Mouse (Mus musculus) hindbrain, postnatal 0 days (tissue): ENCODE results near the gene Bsg. TPM values are rescaled to one million over a fixed set of nuclear protein-coding genes. Genes with fewer than 3 reads are reported as not detected.

ENCODE experiments used
- ATAC-seq: fragments of 200-750 bp; cut with Nextera tagmentation; 2 replicates; pipeline ENCODE4 v1.8.0; 2017; ENCODE audit warnings: mild to moderate bottlenecking, moderate TSS enrichment, moderate library complexity
- DNase-seq: peaks from one replicate; pipeline ENCODE4 v3.0.0-alpha.2; 2015; ENCODE audit warnings: low spot score
- H3K27ac ChIP-seq: fragments of 300-500 bp; sonication (generic); 2 replicates; pipeline ENCODE4 v1.5.1; 2014; ENCODE audit warnings: mild to moderate bottlenecking
- H3K27me3 ChIP-seq: fragments of 300-500 bp; sonication (generic); 2 replicates; pipeline ENCODE4 v1.6.1; 2014; ENCODE audit warnings: low read length, mixed read lengths; ENCODE audit not compliant: insufficient read depth
- H3K36me3 ChIP-seq: fragments of 300-500 bp; sonication (generic); 2 replicates; pipeline ENCODE4 v1.6.1; 2014; ENCODE audit warnings: low read length, mixed read lengths; ENCODE audit not compliant: insufficient read depth
- H3K4me1 ChIP-seq: fragments of 300-500 bp; sonication (generic); 2 replicates; pipeline ENCODE4 v1.6.1; 2014; ENCODE audit warnings: antibody characterized with exemption, low read length, mixed read lengths; ENCODE audit not compliant: insufficient read depth
- H3K4me2 ChIP-seq: fragments of 300-500 bp; sonication (generic); 2 replicates; pipeline ENCODE4 v1.6.1; 2014; ENCODE audit warnings: low read depth, mild to moderate bottlenecking, low read length, moderate library complexity, mixed read lengths
- H3K4me3 ChIP-seq: fragments of 300-500 bp; sonication (generic); 2 replicates; pipeline ENCODE4 v1.5.1; 2014; ENCODE audit warnings: low read length
- H3K9ac ChIP-seq: fragments of 300-500 bp; sonication (generic); replicated peaks from 2 replicates; pipeline ENCODE4 v1.6.1; 2014; ENCODE audit warnings: mild to moderate bottlenecking, low read length, moderate library complexity, mixed read lengths
- H3K9me3 ChIP-seq: fragments of 300-500 bp; sonication (generic); 2 replicates; pipeline ENCODE4 v1.6.1; 2016; ENCODE audit warnings: low read length, mixed read lengths
- CTCF ChIP-seq: IDR thresholded peaks from 2 replicates; pipeline ENCODE4 v1.5.1; 2016; ENCODE audit warnings: antibody characterized with exemption, control low read depth, low read depth
- WGBS: fragments of 180-500 bp; shearing (Covaris S2); extraction: QIAGEN DNeasy Blood & Tissue Kit; methylation state at CpG from one replicate; pipeline ENCODE4 v1.1.7; 2014; 5-methylcytosine and 5-hydroxymethylcytosine counted together
- polyA plus RNA-seq: library from polyadenylated mRNA; unstranded; fragments of >200 nt; fragmentation: Nextera tagmentation; extraction: Ambion mirVana; gene quantifications from 2 replicates; pipeline ENCODE4 v1.2.1, GENCODE M21; 2015
- total RNA-seq: library from RNA; depleted of rRNA; stranded (reverse); fragments of >200 nt; gene quantifications from 2 replicates; pipeline ENCODE4 v1.2.3, GENCODE M21; 2014

The Bsg gene
- total and polyA plus RNA-seq, 2 experiments from 2014 or later: 1,151 to 1,243 TPM

DNA sequence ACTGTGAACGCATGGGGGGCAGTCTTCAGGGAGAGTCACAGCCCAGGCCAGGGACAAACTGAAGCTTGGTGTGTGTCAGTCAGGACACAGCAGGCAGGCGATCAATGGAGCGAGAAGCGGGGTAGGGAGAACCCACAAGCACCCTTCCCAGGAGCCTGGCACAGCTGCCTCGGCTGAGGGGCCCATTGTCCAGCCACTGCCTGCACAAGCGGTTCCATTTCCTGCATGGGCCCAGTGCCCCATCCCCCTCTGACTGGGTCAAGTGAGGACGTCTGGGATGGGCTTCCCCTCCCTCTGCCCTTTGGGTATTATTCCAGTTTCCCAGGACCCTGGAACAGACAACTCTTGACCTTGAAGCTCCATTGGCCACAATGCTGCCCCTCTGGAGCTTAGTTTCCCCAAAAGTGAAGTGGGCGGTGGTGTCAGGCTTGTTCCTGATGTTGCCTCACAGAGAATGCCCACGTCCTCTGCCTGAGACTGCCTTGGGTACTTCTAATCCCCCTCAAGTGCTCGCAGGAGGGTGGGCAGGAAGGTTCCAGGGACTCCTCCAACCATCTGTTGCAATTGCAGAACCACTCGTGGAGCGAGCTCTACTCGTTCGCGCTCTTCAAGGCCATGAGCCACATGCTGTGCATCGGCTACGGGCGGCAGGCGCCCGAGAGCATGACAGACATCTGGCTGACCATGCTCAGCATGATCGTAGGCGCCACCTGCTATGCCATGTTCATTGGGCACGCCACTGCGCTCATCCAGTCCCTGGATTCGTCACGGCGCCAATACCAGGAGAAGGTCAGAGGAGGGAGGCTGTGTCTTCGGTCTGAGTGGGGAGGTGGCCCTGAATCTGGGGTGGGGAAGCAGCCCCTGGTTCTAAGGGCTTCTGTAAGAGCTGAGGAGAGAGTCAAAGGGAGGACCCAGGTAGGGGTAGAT, 24.3 kb downstream of the Bsg start:
- peaks cover 22% of the 10 kb centered on the region for H3K36me3 ChIP-seq
- H3K4me1 ChIP-seq: no peaks in the 10 kb centered on the region
- no peak for TF ChIP-seq CTCF
- no peaks in the 10 kb centered on the region for H3K9me3 ChIP-seq
- no peak overlapping the region for H3K27ac ChIP-seq
- H3K4me3 ChIP-seq: no peak overlapping the region
- DNase-seq: no peak
- no peak overlapping the region for H3K4me2 ChIP-seq
- WGBS: 56% methylated on average over 28 of the region's 28 CpGs
- H3K9ac ChIP-seq: no peak overlapping the region
- ATAC-seq: no peak
- no peaks in the 10 kb centered on the region for H3K27me3 ChIP-seq

DNA sequence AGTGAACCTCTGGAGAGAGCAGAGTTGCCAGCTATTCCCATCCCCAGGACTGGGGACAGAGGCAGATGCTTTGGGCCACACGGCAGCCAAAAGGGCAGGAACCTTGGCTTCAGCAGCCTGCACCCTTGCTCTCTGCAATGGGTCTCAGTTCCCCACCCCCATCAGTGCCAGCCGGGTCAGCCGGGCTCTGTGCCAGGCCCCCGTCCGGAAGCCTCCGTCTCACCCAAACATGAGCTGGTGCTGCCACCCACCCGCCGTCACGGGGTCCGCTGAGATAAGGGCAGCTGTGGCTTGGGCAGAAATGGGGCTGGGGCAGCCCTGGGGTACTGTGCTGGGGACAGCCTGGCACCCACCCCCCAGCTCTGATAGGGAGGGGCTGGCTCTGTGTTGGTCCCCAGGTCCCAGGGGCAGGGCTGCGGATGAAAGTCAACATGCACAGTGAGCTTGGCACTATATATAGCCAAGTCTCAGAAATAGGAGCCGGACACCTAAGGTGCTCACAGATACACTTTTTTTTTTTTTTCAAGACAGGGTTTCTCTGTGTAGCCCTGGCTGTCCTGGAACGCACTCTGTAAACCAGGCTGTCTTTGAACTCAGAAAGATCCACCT, 25.2 kb downstream of the Bsg start:
- no peak overlapping the region for H3K4me2 ChIP-seq
- DNase-seq (no peak), ATAC-seq (no peak; the same call in 1 of the 2 replicates)
- H3K4me3 ChIP-seq: no peak overlapping the region
- TF ChIP-seq CTCF: no peak
- 57% methylated on average over 13 of the region's 13 CpGs for WGBS
- H3K27ac ChIP-seq: no peak overlapping the region
- no peaks in the 10 kb centered on the region for H3K9me3 ChIP-seq
- no peaks in the 10 kb centered on the region for H3K4me1 ChIP-seq
- no peaks in the 10 kb centered on the region for H3K27me3 ChIP-seq
- peaks cover 30% of the 10 kb centered on the region for H3K36me3 ChIP-seq
- H3K9ac ChIP-seq: no peak overlapping the region

GRCm38 (mm10) chr10:79732500-79732899, 28.2 kb downstream of the Bsg start:
- no peaks in the 10 kb centered on the region for H3K27me3 ChIP-seq
- H3K9me3 ChIP-seq: no peaks in the 10 kb centered on the region
- peak; percentile 62 for TF ChIP-seq CTCF
- ATAC-seq (no peak), DNase-seq (no peak)
- no peak overlapping the region for H3K27ac ChIP-seq
- H3K4me2 ChIP-seq: no peak overlapping the region
- H3K4me1 ChIP-seq: no peaks in the 10 kb centered on the region
- H3K4me3 ChIP-seq: no peak overlapping the region
- peaks cover 52% of the 10 kb centered on the region for H3K36me3 ChIP-seq
- H3K9ac ChIP-seq: no peak overlapping the region
- WGBS: 96% methylated on average over 1 of the region's 1 CpGs

DNA sequence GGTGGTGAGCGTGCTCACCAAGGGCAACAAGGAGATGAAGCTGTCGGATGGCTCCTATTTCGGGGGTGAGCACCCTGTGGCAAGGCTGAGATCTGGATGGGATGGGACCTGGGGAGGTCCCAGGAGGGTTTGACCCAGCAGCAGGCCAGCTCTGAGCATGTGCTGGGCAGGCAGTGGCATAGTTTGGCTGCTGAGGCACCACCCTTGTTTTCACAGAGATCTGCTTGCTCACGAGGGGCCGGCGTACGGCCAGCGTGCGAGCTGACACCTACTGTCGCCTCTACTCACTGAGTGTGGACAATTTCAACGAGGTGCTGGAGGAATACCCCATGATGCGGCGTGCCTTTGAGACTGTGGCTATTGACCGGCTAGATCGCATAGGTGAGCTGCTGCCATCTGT, 29.6 kb downstream of the Bsg start:
- no peak overlapping the region for H3K27ac ChIP-seq
- ATAC-seq (no peak), DNase-seq (no peak)
- no peak overlapping the region for H3K4me2 ChIP-seq
- H3K36me3 ChIP-seq: peaks cover 64% of the 10 kb centered on the region
- no peak overlapping the region for H3K9ac ChIP-seq
- no peaks in the 10 kb centered on the region for H3K4me1 ChIP-seq
- 97% methylated on average over 15 of the region's 15 CpGs for WGBS
- H3K27me3 ChIP-seq: no peaks in the 10 kb centered on the region
- H3K4me3 ChIP-seq: no peak overlapping the region
- no peak for TF ChIP-seq CTCF
- H3K9me3 ChIP-seq: no peaks in the 10 kb centered on the region

GRCm38 (mm10) chr10:79735361-79735760, 31.1 kb downstream of the Bsg start:
- H3K9me3 ChIP-seq: peaks cover 7% of the 10 kb centered on the region; the same call in 1 of the 2 replicates
- WGBS: 33% methylated on average over 32 of the region's 52 CpGs
- TF ChIP-seq CTCF: no peak
- H3K4me3 ChIP-seq: no peak overlapping the region
- H3K27me3 ChIP-seq: no peaks in the 10 kb centered on the region
- H3K4me1 ChIP-seq: no peaks in the 10 kb centered on the region
- no peak overlapping the region for H3K27ac ChIP-seq
- peaks cover 80% of the 10 kb centered on the region for H3K36me3 ChIP-seq
- H3K9ac ChIP-seq: no peak overlapping the region
- DNase-seq (no peak), ATAC-seq (no peak)
- H3K4me2 ChIP-seq: no peak overlapping the region

DNA sequence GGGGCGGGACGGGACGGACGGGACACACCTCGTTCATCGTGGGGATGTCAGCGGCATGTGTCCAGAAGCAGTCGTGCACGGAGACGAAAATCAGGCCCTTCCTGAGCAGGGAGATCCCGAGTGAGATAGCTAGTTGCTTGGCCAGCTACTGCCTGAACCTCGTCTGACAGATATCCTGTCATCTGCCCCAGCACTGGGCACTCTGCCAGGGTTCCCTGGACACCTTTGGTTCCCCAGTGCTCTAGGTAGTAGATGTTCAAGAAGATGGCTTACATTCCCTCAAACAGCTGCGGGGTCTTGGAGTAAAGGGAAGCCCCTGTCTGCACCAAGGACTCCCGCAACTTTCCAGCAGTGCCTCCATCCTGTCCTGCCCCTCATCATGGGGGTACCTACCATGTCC, 32.4 kb downstream of the Bsg start:
- Histone ChIP-seq H3K9me3 (peaks cover 7% of the 10 kb centered on the region; the same call in 1 of the 2 replicates), H3K4me2 (no peak overlapping the region), H3K4me3 (no peak overlapping the region), H3K27ac (no peak overlapping the region), H3K4me1 (no peaks in the 10 kb centered on the region), H3K27me3 (no peaks in the 10 kb centered on the region), H3K9ac (no peak overlapping the region), H3K36me3 (peaks cover 85% of the 10 kb centered on the region)
- ATAC-seq: no peak
- no peak for DNase-seq
- 92% methylated on average over 14 of the region's 14 CpGs for WGBS
- TF ChIP-seq CTCF: no peak
